Mouse (Mus musculus): ENCODE results near the gene Mypn. TPM values are rescaled to one million over a fixed set of nuclear protein-coding genes. Genes with fewer than 3 reads are reported as not detected.

The Mypn gene
- polyA plus RNA-seq, 1 experiment from 2014 or later = 0.14 TPM

GRCm38 (mm10) chr10:63096757-63097156 is 107.0 kb downstream of the Mypn start:
- Histone ChIP-seq H3K27me3 (peaks cover 44% of the 10 kb centered on the region), H3K36me3 (no peaks in the 10 kb centered on the region), H3K4me1 (peaks cover 10% of the 10 kb centered on the region; the same call in 1 of the 2 replicates), H3K4me3 (no peak overlapping the region), H3K9me3 (no peaks in the 10 kb centered on the region), H3K9ac (no peak overlapping the region), H3K4me2 (no peak overlapping the region), H3K27ac (no peak overlapping the region)
- 48% methylated on average over 2 of the region's 2 CpGs for WGBS
- no peak for ATAC-seq (ENCODE audit: insufficient number of reproducible peaks, insufficient read depth, low FRiP score, low TSS enrichment, low read depth)

- Histone ChIP-seq H3K4me2 (no peak overlapping the region), H3K9ac (no peak overlapping the region), H3K4me1 (peaks cover 13% of the 10 kb centered on the region), H3K4me3 (no peak overlapping the region), H3K27me3 (peaks cover 20% of the 10 kb centered on the region), H3K27ac (no peak overlapping the region), H3K36me3 (no peaks in the 10 kb centered on the region), H3K9me3 (no peaks in the 10 kb centered on the region)
- ATAC-seq (ENCODE audit: insufficient number of reproducible peaks, insufficient read depth, low FRiP score, low TSS enrichment, low read depth) = no peak
- WGBS = 70% methylated on average over 10 of the region's 10 CpGs
Observed at GRCm38 (mm10) chr10:63092616-63093550, 110.9 kb downstream of the Mypn start.

DNA sequence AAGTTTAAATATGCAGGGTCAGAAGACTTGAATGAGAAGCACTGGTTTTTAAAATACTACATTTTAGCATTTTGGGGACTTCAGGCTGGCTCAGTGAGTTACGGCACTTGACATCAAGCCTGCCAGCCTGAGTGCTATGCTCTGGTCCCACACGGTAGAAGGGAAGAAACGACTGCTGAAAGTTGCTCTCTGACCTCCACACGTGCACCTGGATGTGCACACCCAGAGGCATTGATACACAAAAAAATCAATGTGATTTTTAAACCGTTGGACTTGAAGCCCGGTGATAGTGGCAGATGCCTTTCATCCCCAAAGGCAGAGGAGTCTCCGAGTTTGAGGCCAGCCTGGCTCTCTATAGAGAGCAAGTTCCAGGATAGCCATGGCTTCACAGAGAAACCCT is 111.8 kb downstream of the Mypn start:
- H3K9ac ChIP-seq = no peak overlapping the region
- no peaks in the 10 kb centered on the region for H3K36me3 ChIP-seq
- H3K4me1 ChIP-seq = peaks cover 13% of the 10 kb centered on the region
- ATAC-seq (ENCODE audit: insufficient number of reproducible peaks, insufficient read depth, low FRiP score, low TSS enrichment, low read depth) = no peak
- 66% methylated on average over 7 of the region's 7 CpGs for WGBS
- no peak overlapping the region for H3K27ac ChIP-seq
- H3K4me3 ChIP-seq = no peak overlapping the region
- peaks cover 13% of the 10 kb centered on the region for H3K27me3 ChIP-seq
- H3K4me2 ChIP-seq = no peak overlapping the region
- no peaks in the 10 kb centered on the region for H3K9me3 ChIP-seq

DNA sequence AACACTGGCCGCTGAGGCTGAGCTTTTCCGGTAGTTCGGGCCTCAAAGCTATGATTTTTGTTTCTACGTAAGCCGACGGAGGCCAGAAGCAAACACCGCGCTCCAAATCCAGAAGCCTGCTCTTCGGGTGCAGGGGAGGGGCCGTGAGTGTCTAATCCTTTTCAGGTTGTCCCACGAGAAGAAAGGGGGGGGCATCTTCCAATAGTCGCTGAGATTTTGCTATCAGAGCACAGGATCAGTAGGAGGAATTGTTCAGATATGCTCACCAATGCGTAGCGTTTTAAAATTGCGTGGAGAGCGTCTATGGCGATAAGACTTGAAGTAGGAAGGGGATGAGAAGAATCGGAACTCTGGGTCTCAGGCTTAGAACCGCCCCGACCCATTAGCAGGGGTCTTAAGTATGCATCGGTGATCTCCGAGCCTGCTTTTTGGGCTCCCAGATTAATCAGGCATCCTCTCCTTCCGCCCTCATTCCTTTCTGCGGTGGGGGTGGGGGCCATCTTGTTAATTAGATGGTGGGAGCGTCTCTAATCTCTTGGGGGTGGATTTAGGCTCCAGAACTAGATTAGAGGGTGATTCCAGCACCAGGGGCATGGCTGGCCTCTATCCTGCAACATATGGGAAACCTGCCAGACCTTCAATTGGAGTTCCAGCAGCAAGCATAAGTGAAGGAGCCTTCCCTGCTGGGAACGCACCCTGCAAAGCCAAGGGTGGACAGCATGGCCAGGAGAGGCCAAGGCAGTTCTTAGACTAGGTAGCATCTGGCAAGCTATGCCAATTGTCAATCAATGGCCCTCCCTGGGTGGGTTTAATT is 113.8 kb downstream of the Mypn start:
- peak overlapping the region; percentile 37 for H3K4me3 ChIP-seq
- ATAC-seq (ENCODE audit: insufficient number of reproducible peaks, insufficient read depth, low FRiP score, low TSS enrichment, low read depth) = no peak
- H3K4me2 ChIP-seq = peak overlapping the region; percentile 66
- 3% methylated on average over 26 of the region's 26 CpGs for WGBS
- H3K27ac ChIP-seq = no peak overlapping the region
- peaks cover 13% of the 10 kb centered on the region for H3K27me3 ChIP-seq
- H3K36me3 ChIP-seq = no peaks in the 10 kb centered on the region
- H3K9me3 ChIP-seq = no peaks in the 10 kb centered on the region
- peak overlapping the region; percentile 70 for H3K9ac ChIP-seq
- peaks cover 13% of the 10 kb centered on the region for H3K4me1 ChIP-seq

- peak overlapping the region; percentile 37 for H3K4me3 ChIP-seq
Observed at GRCm38 (mm10) chr10:63089103-63089757, 114.5 kb downstream of the Mypn start.

DNA sequence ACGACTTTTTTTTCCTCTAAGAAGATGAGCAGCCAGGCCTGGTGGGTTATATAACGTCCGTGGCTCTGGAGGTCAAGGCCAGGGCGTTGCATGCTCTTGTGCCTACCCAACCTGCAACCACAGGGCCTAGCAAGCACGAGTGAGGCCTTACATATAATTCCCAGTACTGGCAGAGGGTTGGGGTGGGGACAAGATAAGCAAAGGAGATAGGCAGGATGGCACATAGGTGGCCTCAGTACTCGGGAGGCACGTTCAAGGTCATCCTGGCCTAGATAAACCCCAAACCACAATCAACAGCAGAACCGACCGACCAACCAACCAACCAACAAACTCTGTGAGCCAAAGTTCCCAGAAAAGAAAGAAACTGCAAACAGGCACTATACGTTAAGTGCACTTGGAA is 117.4 kb downstream of the Mypn start:
- 87% methylated on average over 10 of the region's 10 CpGs for WGBS
- ATAC-seq (ENCODE audit: insufficient number of reproducible peaks, insufficient read depth, low FRiP score, low TSS enrichment, low read depth) = no peak
- Histone ChIP-seq H3K4me1 (peaks cover 13% of the 10 kb centered on the region), H3K27ac (no peak overlapping the region), H3K4me3 (no peak overlapping the region), H3K9ac (no peak overlapping the region), H3K4me2 (no peak overlapping the region), H3K27me3 (peaks cover 13% of the 10 kb centered on the region), H3K36me3 (no peaks in the 10 kb centered on the region), H3K9me3 (no peaks in the 10 kb centered on the region)

More at GRCm38 (mm10) chr10:63089103-63089757, 114.5 kb downstream of the Mypn start:
- no peaks in the 10 kb centered on the region for H3K9me3 ChIP-seq
- peak overlapping the region; percentile 70 for H3K9ac ChIP-seq
- peaks cover 13% of the 10 kb centered on the region for H3K4me1 ChIP-seq
- WGBS = 23% methylated on average over 8 of the region's 8 CpGs
- no peaks in the 10 kb centered on the region for H3K36me3 ChIP-seq
- peaks cover 13% of the 10 kb centered on the region for H3K27me3 ChIP-seq
- ATAC-seq (ENCODE audit: insufficient number of reproducible peaks, insufficient read depth, low FRiP score, low TSS enrichment, low read depth) = no peak
- no peak overlapping the region for H3K27ac ChIP-seq
- H3K4me2 ChIP-seq = peak overlapping the region; percentile 66

- H3K9me3 ChIP-seq = no peaks in the 10 kb centered on the region
- H3K4me1 ChIP-seq = no peaks in the 10 kb centered on the region
- H3K27me3 ChIP-seq = no peaks in the 10 kb centered on the region
- no peaks in the 10 kb centered on the region for H3K36me3 ChIP-seq
- no peak overlapping the region for H3K4me3 ChIP-seq
- H3K9ac ChIP-seq = no peak overlapping the region
- WGBS = 5% methylated on average over 5 of the region's 5 CpGs
- no peak for ATAC-seq (ENCODE audit: insufficient number of reproducible peaks, insufficient read depth, low FRiP score, low TSS enrichment, low read depth)
- no peak overlapping the region for H3K27ac ChIP-seq
- no peak overlapping the region for H3K4me2 ChIP-seq
Observed at GRCm38 (mm10) chr10:63065988-63066387, 137.8 kb downstream of the Mypn start.

Other genes with a start within 250 kb of the Mypn start
- 35.3 and 42.6 TPM in 2 replicates for gene Rufy2, start 223.7 kb downstream of the Mypn start, polyA plus RNA-seq (2015; fragmentation: Nextera tagmentation; extraction: Ambion mirVana)
- gene Hnrnph3, start 179.7 kb downstream of the Mypn start, polyA plus RNA-seq (2015; fragmentation: Nextera tagmentation; extraction: Ambion mirVana) = 138 and 139 TPM in 2 replicates
- gene Pbld2, start 179.6 kb downstream of the Mypn start, polyA plus RNA-seq (2015; fragmentation: Nextera tagmentation; extraction: Ambion mirVana) = 1.0 and 1.1 TPM in 2 replicates
- 1.8 and 1.9 TPM in 2 replicates for gene Pbld1, start 143.8 kb downstream of the Mypn start, polyA plus RNA-seq (2015; fragmentation: Nextera tagmentation; extraction: Ambion mirVana)
- gene Atoh7, start 104.3 kb downstream of the Mypn start, polyA plus RNA-seq (2015; fragmentation: Nextera tagmentation; extraction: Ambion mirVana) = not detected in 2 replicates
- gene Herc4, start 39.9 kb upstream of the Mypn start, polyA plus RNA-seq (2015; fragmentation: Nextera tagmentation; extraction: Ambion mirVana) = 39.7 and 40.8 TPM in 2 replicates
- 6.5 and 7.7 TPM in 2 replicates for gene Sirt1, start 177.8 kb upstream of the Mypn start, polyA plus RNA-seq (2015; fragmentation: Nextera tagmentation; extraction: Ambion mirVana)
- 13.5 and 14.0 TPM in 2 replicates for gene Dnajc12, start 178.5 kb upstream of the Mypn start, polyA plus RNA-seq (2015; fragmentation: Nextera tagmentation; extraction: Ambion mirVana)
- gene Gm7075, start 217.8 kb upstream of the Mypn start, polyA plus RNA-seq (2015; fragmentation: Nextera tagmentation; extraction: Ambion mirVana) = not detected in 2 replicates
- 0.67 and 0.90 TPM in 2 replicates for gene Ctnna3, start 226.1 kb upstream of the Mypn start, polyA plus RNA-seq (2015; fragmentation: Nextera tagmentation; extraction: Ambion mirVana)